Mouse (Mus musculus) E14TG2a.4 (cell line): ENCODE measurements at regions not wholly inside any gene's neighbourhood (a gene's known extent, or its start where the extent isn't known, plus 50 kb on each side); places are given as distances from the start of the nearest gene placed in this dataset.

Source experiments
- H3K27me3 ChIP-seq: 2 replicates; pipeline ENCODE4 v1.6.1; 2014; ENCODE audit warnings: low read length, control low read depth; ENCODE audit not compliant: insufficient read depth
- H3K36me3 ChIP-seq: 2 replicates; pipeline ENCODE4 v1.6.1; 2014; ENCODE audit warnings: low read length, control low read depth; ENCODE audit not compliant: insufficient read depth
- H3K4me1 ChIP-seq: replicated peaks from 2 replicates; pipeline ENCODE4 v1.6.1; 2014; ENCODE audit warnings: low read depth, low read length, control low read depth
- H3K4me3 ChIP-seq: replicated peaks from 2 replicates; pipeline ENCODE4 v1.5.1; 2014; ENCODE audit warnings: mild to moderate bottlenecking, low read length
- H3K9me3 ChIP-seq: 2 replicates; pipeline ENCODE4 v1.6.1; 2014; ENCODE audit warnings: low read length, control low read depth
- CTCF ChIP-seq: conservative IDR thresholded peaks from 2 replicates; pipeline ENCODE4 v1.5.1; 2014; ENCODE audit warnings: low read length
- NANOG ChIP-seq: IDR thresholded peaks from 2 replicates; pipeline ENCODE4 v1.6.1; 2014; ENCODE audit warnings: borderline replicate concordance, low read length, mixed read lengths
- POU5F1 ChIP-seq: IDR thresholded peaks from 2 replicates; pipeline ENCODE4 v1.6.1; 2014; ENCODE audit warnings: low read length, borderline replicate concordance

GRCm38 (mm10) chr14:24616306-24617125, 129.6 kb downstream of the Rps24 start:
- H3K36me3 ChIP-seq: no peaks in the 10 kb centered on the region
- H3K27me3 ChIP-seq: peaks cover 14% of the 10 kb centered on the region; the same call in 1 of the 2 replicates
- TF ChIP-seq POU5F1 (no peak), NANOG (no peak), CTCF (no peak)
- H3K9me3 ChIP-seq: no peaks in the 10 kb centered on the region
- no peak overlapping the region for H3K4me3 ChIP-seq
- H3K4me1 ChIP-seq: no peaks in the 10 kb centered on the region

- no peak for TF ChIP-seq CTCF
- TF ChIP-seq NANOG: no peak
- no peak for TF ChIP-seq POU5F1
- H3K4me1 ChIP-seq: peaks cover 3% of the 10 kb centered on the region; the same call in 1 of the 2 replicates
- H3K9me3 ChIP-seq: no peaks in the 10 kb centered on the region
- no peak overlapping the region for H3K4me3 ChIP-seq
- H3K27me3 ChIP-seq: peaks cover 14% of the 10 kb centered on the region; the same call in 1 of the 2 replicates
- no peaks in the 10 kb centered on the region for H3K36me3 ChIP-seq
These were observed 130.1 kb downstream of the Rps24 start for GRCm38 (mm10) chr14:24617126-24617375.

- Histone ChIP-seq H3K4me1 (peaks cover 7% of the 10 kb centered on the region), H3K9me3 (no peaks in the 10 kb centered on the region), H3K4me3 (no peak overlapping the region), H3K36me3 (no peaks in the 10 kb centered on the region), H3K27me3 (peaks cover 14% of the 10 kb centered on the region; the same call in 1 of the 2 replicates)
- TF ChIP-seq NANOG (no peak), POU5F1 (no peak), CTCF (no peak)
These were observed 130.5 kb downstream of the Rps24 start for GRCm38 (mm10) chr14:24617393-24617861.

- H3K4me1 ChIP-seq: peaks cover 9% of the 10 kb centered on the region
- no peaks in the 10 kb centered on the region for H3K9me3 ChIP-seq
- no peaks in the 10 kb centered on the region for H3K36me3 ChIP-seq
- H3K27me3 ChIP-seq: peaks cover 14% of the 10 kb centered on the region; the same call in 1 of the 2 replicates
- no peak overlapping the region for H3K4me3 ChIP-seq
- TF ChIP-seq CTCF: no peak
- TF ChIP-seq POU5F1: no peak
- no peak for TF ChIP-seq NANOG
These were observed 131.5 kb downstream of the Rps24 start for GRCm38 (mm10) chr14:24618226-24619038.

GRCm38 (mm10) chr14:24631994-24632393, 145.1 kb downstream of the Rps24 start:
- Histone ChIP-seq H3K4me1 (no peaks in the 10 kb centered on the region), H3K4me3 (no peak overlapping the region), H3K36me3 (no peaks in the 10 kb centered on the region), H3K27me3 (no peaks in the 10 kb centered on the region), H3K9me3 (peaks cover under 1% of the 10 kb centered on the region; the same call in 1 of the 2 replicates)
- no peak for TF ChIP-seq NANOG
- no peak for TF ChIP-seq CTCF
- no peak for TF ChIP-seq POU5F1

GRCm38 (mm10) chr14:24641853-24642252, 154.9 kb downstream of the Rps24 start:
- TF ChIP-seq POU5F1 (no peak), NANOG (no peak), CTCF (no peak)
- H3K4me3 ChIP-seq: no peak overlapping the region
- peaks cover 13% of the 10 kb centered on the region for H3K27me3 ChIP-seq
- no peaks in the 10 kb centered on the region for H3K9me3 ChIP-seq
- no peaks in the 10 kb centered on the region for H3K36me3 ChIP-seq
- peaks cover 16% of the 10 kb centered on the region for H3K4me1 ChIP-seq

GRCm38 (mm10) chr14:24644117-24644808, 157.3 kb downstream of the Rps24 start:
- Histone ChIP-seq H3K9me3 (no peaks in the 10 kb centered on the region), H3K27me3 (peaks cover 16% of the 10 kb centered on the region), H3K4me3 (no peak overlapping the region), H3K36me3 (no peaks in the 10 kb centered on the region), H3K4me1 (peaks cover 15% of the 10 kb centered on the region)
- TF ChIP-seq NANOG: no peak
- no peak for TF ChIP-seq CTCF
- no peak for TF ChIP-seq POU5F1

GRCm38 (mm10) chr14:24646239-24646848, 159.4 kb downstream of the Rps24 start:
- Histone ChIP-seq H3K4me3 (no peak overlapping the region), H3K4me1 (peaks cover 13% of the 10 kb centered on the region), H3K27me3 (peaks cover 18% of the 10 kb centered on the region), H3K36me3 (no peaks in the 10 kb centered on the region), H3K9me3 (no peaks in the 10 kb centered on the region)
- TF ChIP-seq NANOG (no peak), CTCF (no peak)
